Comparison of ENCODE assay signal across 29 mouse cellular contexts in the genomic region with DNA sequence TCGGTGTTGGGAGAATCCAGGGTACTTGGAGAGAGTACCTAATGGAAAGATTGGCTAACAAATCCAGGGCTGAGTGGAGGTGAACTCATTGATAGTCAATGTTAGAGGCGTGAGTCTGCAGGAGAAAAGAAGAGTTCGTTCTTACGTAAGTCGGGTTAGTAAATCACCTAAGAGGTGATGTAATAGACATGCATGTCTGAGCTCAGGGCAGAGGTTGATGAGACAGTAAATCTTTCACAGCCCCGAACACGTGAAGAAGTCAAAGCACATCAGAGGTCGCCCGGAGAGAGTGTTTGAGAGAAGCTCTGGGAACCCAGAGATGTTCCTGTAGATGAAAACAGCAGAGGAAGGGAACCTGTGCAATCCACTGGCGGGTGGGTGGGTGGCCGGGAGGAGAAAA.
DNase-seq lines count a peak whose midpoint lies in the region; ATAC-seq and TF ChIP-seq lines count a peak whose summit lies in the region.
"Had no signal": no experiment of that assay in that cellular context is flagged by ENCODE, and none has a peak within 500 bp of the region (broad histone marks: within the 10 kb centered on the region; RNA-seq: fewer than 3 reads in every experiment).

No protein-coding gene starts in this region.

- peak; percentile 60 for DNase-seq in kidney, adult 2 months
- DNase-seq in gonadal fat pad, adult 2 months (ENCODE audit: low read depth) = peak; percentile 27
- no peak for DNase-seq in neural tube, embryonic 10.5 days (ENCODE audit: extremely low spot score, low spot score)
- DNase-seq: adrenal gland, postnatal 14 days; cerebellum, adult 11-12 months; cerebellum, adult 9-11 months; forebrain, postnatal 0 days; heart, postnatal 36 days; lung, postnatal 10 days; midbrain, embryonic 14.5 days; thymus, adult 18-20 months; thymus, postnatal 25 days had no signal

- H3K4me3 ChIP-seq in kidney, adult 2 months (ENCODE audit: insufficient read depth, low read depth, low read length) = no peak overlapping the region
- no peak overlapping the region for H3K4me3 ChIP-seq in kidney, embryonic 14.5 days (ENCODE audit: low read length)
- H3K4me3 ChIP-seq in liver, embryonic 15.5 days (replicated peaks) = no peak overlapping the region
- no peak overlapping the region for H3K4me3 ChIP-seq in liver, embryonic 12.5 days
- H3K4me3 ChIP-seq in midbrain, embryonic 15.5 days = no peak overlapping the region
- H3K4me3 ChIP-seq: embryonic facial prominence, embryonic 13.5 days; heart, embryonic 10.5 days; heart, embryonic 15.5 days; hindbrain, embryonic 12.5 days; intestine, embryonic 15.5 days; layer of hippocampus, adult 2 months; left cerebral cortex, adult 2 months; limb, embryonic 12.5 days had no signal

- H3K36me3 ChIP-seq in kidney, adult 2 months (ENCODE audit: control insufficient read depth, insufficient read depth, low read length) = no peaks in the 10 kb centered on the region
- no peaks in the 10 kb centered on the region for H3K36me3 ChIP-seq in kidney, embryonic 14.5 days (ENCODE audit: control insufficient read depth, insufficient read depth, low read length)
- H3K36me3 ChIP-seq in liver, embryonic 15.5 days (replicated peaks) = no peaks in the 10 kb centered on the region
- no peaks in the 10 kb centered on the region for H3K36me3 ChIP-seq in liver, embryonic 12.5 days
- H3K36me3 ChIP-seq in midbrain, embryonic 15.5 days (replicated peaks) = no peaks in the 10 kb centered on the region
- H3K36me3 ChIP-seq: embryonic facial prominence, embryonic 13.5 days; heart, embryonic 10.5 days; heart, embryonic 15.5 days; hindbrain, embryonic 12.5 days; intestine, embryonic 15.5 days; limb, embryonic 12.5 days had no signal

- no peak overlapping the region for H3K4me2 ChIP-seq in kidney, embryonic 14.5 days (replicated peaks; ENCODE audit: low read depth, low read length)
- H3K4me2 ChIP-seq in liver, embryonic 15.5 days = no peak overlapping the region
- H3K4me2 ChIP-seq in liver, embryonic 12.5 days = no peak overlapping the region
- H3K4me2 ChIP-seq in midbrain, embryonic 15.5 days = no peak overlapping the region
- H3K4me2 ChIP-seq: embryonic facial prominence, embryonic 13.5 days; heart, embryonic 15.5 days; hindbrain, embryonic 12.5 days; intestine, embryonic 15.5 days; limb, embryonic 12.5 days had no signal

- 61% methylated on average over 11 of the region's 11 CpGs for WGBS in kidney, adult 2 months
- 59% methylated on average over 11 of the region's 11 CpGs for WGBS in kidney, embryonic 14.5 days
- WGBS in liver, embryonic 15.5 days (ENCODE audit: insufficient replicate concordance) = 63% methylated on average over 11 of the region's 11 CpGs
- WGBS in liver, embryonic 12.5 days (ENCODE audit: insufficient replicate concordance) = 72% methylated on average over 11 of the region's 11 CpGs
- 94% methylated on average over 11 of the region's 11 CpGs for WGBS in midbrain, embryonic 15.5 days

- H3K9me3 ChIP-seq in kidney, embryonic 14.5 days (ENCODE audit: control insufficient read depth, low read length) = no peaks in the 10 kb centered on the region
- H3K9me3 ChIP-seq in liver, embryonic 15.5 days (replicated peaks) = no peaks in the 10 kb centered on the region
- H3K9me3 ChIP-seq in liver, embryonic 12.5 days (replicated peaks) = no peaks in the 10 kb centered on the region
- H3K9me3 ChIP-seq in midbrain, embryonic 15.5 days = no peaks in the 10 kb centered on the region
- H3K9me3 ChIP-seq: embryonic facial prominence, embryonic 13.5 days; heart, embryonic 10.5 days; heart, embryonic 15.5 days; hindbrain, embryonic 12.5 days; intestine, embryonic 15.5 days; limb, embryonic 12.5 days had no signal

- TF ChIP-seq POLR2A in kidney, adult 2 months (IDR thresholded peaks at IDR 0.05; ENCODE audit: low read depth, low read length) = no peak

- no peak overlapping the region for H3K27ac ChIP-seq in kidney, adult 2 months (ENCODE audit: insufficient read depth, low read depth, low read length)
- no peak overlapping the region for H3K27ac ChIP-seq in kidney, embryonic 14.5 days (ENCODE audit: low read depth, low read length)
- no peak overlapping the region for H3K27ac ChIP-seq in liver, embryonic 15.5 days (replicated peaks)
- no peak overlapping the region for H3K27ac ChIP-seq in liver, embryonic 12.5 days
- no peak overlapping the region for H3K27ac ChIP-seq in midbrain, embryonic 15.5 days
- H3K27ac ChIP-seq: embryonic facial prominence, embryonic 13.5 days; heart, embryonic 10.5 days; heart, embryonic 15.5 days; hindbrain, embryonic 12.5 days; hindbrain, postnatal 0 days; intestine, embryonic 15.5 days; layer of hippocampus, adult 2 months; left cerebral cortex, adult 2 months; limb, embryonic 12.5 days; liver, embryonic 14.5 days; macrophage; stomach, postnatal 0 days had no signal

- H3K4me1 ChIP-seq in kidney, adult 2 months (ENCODE audit: control insufficient read depth, insufficient read depth, low read length) = no peaks in the 10 kb centered on the region; the same call in 1 of the 2 replicates
- no peaks in the 10 kb centered on the region for H3K4me1 ChIP-seq in kidney, embryonic 14.5 days (ENCODE audit: control insufficient read depth, insufficient read depth, low read length)
- H3K4me1 ChIP-seq in liver, embryonic 15.5 days (replicated peaks) = peaks cover 8% of the 10 kb centered on the region
- peaks cover 6% of the 10 kb centered on the region for H3K4me1 ChIP-seq in liver, embryonic 12.5 days
- H3K4me1 ChIP-seq in midbrain, embryonic 15.5 days = no peaks in the 10 kb centered on the region
- H3K4me1 ChIP-seq: heart, embryonic 10.5 days; heart, embryonic 15.5 days; intestine, embryonic 15.5 days had no signal

- H3K27me3 ChIP-seq in kidney, adult 2 months (replicated peaks; ENCODE audit: control insufficient read depth, insufficient read depth, low read length) = no peaks in the 10 kb centered on the region
- no peaks in the 10 kb centered on the region for H3K27me3 ChIP-seq in kidney, embryonic 14.5 days (ENCODE audit: control insufficient read depth, insufficient read depth, low read length)
- H3K27me3 ChIP-seq in liver, embryonic 15.5 days = no peaks in the 10 kb centered on the region
- H3K27me3 ChIP-seq in liver, embryonic 12.5 days (replicated peaks) = no peaks in the 10 kb centered on the region
- H3K27me3 ChIP-seq in midbrain, embryonic 15.5 days (replicated peaks) = no peaks in the 10 kb centered on the region
- H3K27me3 ChIP-seq: embryonic facial prominence, embryonic 13.5 days; heart, embryonic 15.5 days; hindbrain, embryonic 12.5 days; intestine, embryonic 15.5 days; Patski had no signal

- ATAC-seq in kidney, embryonic 14.5 days (ENCODE audit: low FRiP score, low TSS enrichment) = no peak
- peak; percentile 64 for ATAC-seq in liver, embryonic 15.5 days (ENCODE audit: insufficient read depth)
- no peak for ATAC-seq in liver, embryonic 12.5 days
- no peak for ATAC-seq in midbrain, embryonic 15.5 days (replicated peaks)
- ATAC-seq: forebrain, postnatal 0 days; hindbrain, postnatal 0 days; intestine, embryonic 15.5 days; Patski had no signal

- TF ChIP-seq CTCF in kidney, adult 2 months (conservative IDR thresholded peaks at IDR 0.05; ENCODE audit: insufficient read depth, insufficient read length, low read depth, low read length) = no peak

- H3K9ac ChIP-seq in kidney, embryonic 14.5 days (ENCODE audit: low read depth, low read length) = no peak overlapping the region
- no peak overlapping the region for H3K9ac ChIP-seq in liver, embryonic 15.5 days
- no peak overlapping the region for H3K9ac ChIP-seq in liver, embryonic 12.5 days
- H3K9ac ChIP-seq in midbrain, embryonic 15.5 days = no peak overlapping the region
- H3K9ac ChIP-seq: embryonic facial prominence, embryonic 13.5 days; forebrain, postnatal 0 days; heart, embryonic 15.5 days; hindbrain, embryonic 12.5 days; intestine, embryonic 15.5 days; limb, embryonic 12.5 days; liver, embryonic 14.5 days had no signal
